In genomic region chr4:101584524-101585454, GRCm38 (mm10) we compare ENCODE assay signal across 10 mouse cellular contexts.
DNase-seq lines count a peak whose midpoint lies in the region; ATAC-seq lines count a peak whose summit lies in the region.
"Had no signal": no experiment of that assay in that cellular context is flagged by ENCODE, and none has a peak within 500 bp of the region (broad histone marks: within the 10 kb centered on the region; RNA-seq: fewer than 3 reads in every experiment).

No protein-coding gene starts in this region.

- peak; percentile 26 for DNase-seq in cerebellum, adult 11 months
- DNase-seq in ovary, adult 18-20 months (ENCODE audit: low spot score): no peak
- no peak for DNase-seq in frontal cortex, postnatal 10 days (ENCODE audit: low spot score in 2 of 2)
- no peak for DNase-seq in right cerebral cortex, postnatal 14 days
- no peak for DNase-seq in urinary bladder, postnatal 14 days (ENCODE audit: low spot score)

- no peaks in the 10 kb centered on the region for H3K27me3 ChIP-seq in forebrain, embryonic 15.5 days
- H3K27me3 ChIP-seq in midbrain, embryonic 13.5 days: no peaks in the 10 kb centered on the region
- H3K27me3 ChIP-seq: Patski had no signal

- no peaks in the 10 kb centered on the region for H3K36me3 ChIP-seq in forebrain, embryonic 15.5 days
- H3K36me3 ChIP-seq in midbrain, embryonic 13.5 days: no peaks in the 10 kb centered on the region

- H3K4me1 ChIP-seq in forebrain, embryonic 15.5 days: peaks cover 10% of the 10 kb centered on the region
- H3K4me1 ChIP-seq in midbrain, embryonic 13.5 days (replicated peaks): peaks cover 15% of the 10 kb centered on the region

- H3K4me2 ChIP-seq in forebrain, embryonic 15.5 days (replicated peaks): no peak overlapping the region
- no peak overlapping the region for H3K4me2 ChIP-seq in midbrain, embryonic 13.5 days (replicated peaks)
- H3K4me2 ChIP-seq: heart, embryonic 11.5 days had no signal

- peak; percentile 58 for ATAC-seq in CD4-positive, CD25-positive, alpha-beta regulatory T cell, adult 4 months
- peak; percentile 67 for ATAC-seq in forebrain, embryonic 15.5 days (replicated peaks)
- ATAC-seq in midbrain, embryonic 13.5 days: peak; percentile 76
- ATAC-seq: Patski had no signal

- no peak overlapping the region for H3K9ac ChIP-seq in forebrain, embryonic 15.5 days (replicated peaks)
- peak overlapping the region; percentile 32; the same call in 1 of the 2 replicates for H3K9ac ChIP-seq in midbrain, embryonic 13.5 days (replicated peaks)

- H3K9me3 ChIP-seq in forebrain, embryonic 15.5 days: no peaks in the 10 kb centered on the region
- H3K9me3 ChIP-seq in midbrain, embryonic 13.5 days: no peaks in the 10 kb centered on the region

- WGBS in forebrain, embryonic 15.5 days: 30% methylated on average over 19 of the region's 19 CpGs
- 51% methylated on average over 19 of the region's 19 CpGs for WGBS in midbrain, embryonic 13.5 days

- peak overlapping the region; percentile 13; the same call in 1 of the 2 replicates for H3K27ac ChIP-seq in forebrain, embryonic 15.5 days (replicated peaks)
- peak overlapping the region; percentile 74 for H3K27ac ChIP-seq in midbrain, embryonic 13.5 days

- H3K4me3 ChIP-seq in forebrain, embryonic 15.5 days: no peak overlapping the region
- H3K4me3 ChIP-seq in midbrain, embryonic 13.5 days (replicated peaks): no peak overlapping the region
